Mouse (Mus musculus): ENCODE results near the gene Trcg1.

DNA sequence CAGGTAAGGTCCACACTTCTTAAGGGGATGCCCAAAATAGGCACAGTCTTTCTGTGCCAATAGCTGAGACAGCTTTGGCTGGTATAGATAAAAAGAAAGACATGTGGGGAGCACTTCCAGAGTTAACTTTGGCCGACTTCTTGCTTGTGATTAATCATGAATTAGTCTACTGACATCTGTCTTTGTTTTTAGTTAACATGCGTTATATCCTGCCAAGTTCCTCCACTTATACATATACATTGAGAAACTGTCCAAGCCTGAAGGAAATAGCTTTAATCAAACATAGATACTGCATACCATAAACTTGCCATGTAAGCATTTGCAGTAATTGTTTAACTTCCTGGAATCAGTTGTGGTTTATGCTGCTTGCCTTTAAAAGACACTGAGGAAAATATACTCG lies 39.6 kb upstream of the Trcg1 start:
- TF ChIP-seq CTCF (conservative IDR thresholded peaks at IDR 0.05; ENCODE audit: insufficient read depth, insufficient read length, low read depth, low read length), result no peak
- no peak for TF ChIP-seq POLR2A (IDR thresholded peaks at IDR 0.05; ENCODE audit: low read depth, low read length)

Data from kidney, adult 2 months (tissue).